In genomic region chr11:96462191-96462752, GRCm38 (mm10) we compare ENCODE assay signal across 7 mouse cellular contexts. TPM values are rescaled to one million over a fixed set of nuclear protein-coding genes. Genes with fewer than 3 reads are reported as not detected.
A peak's percentile ranks its signal among the peaks of the same experiment; 100 is the strongest.
DNase-seq lines count a peak whose midpoint lies in the region; ATAC-seq and TF ChIP-seq lines count a peak whose summit lies in the region.

No protein-coding gene starts in this region.

- TF ChIP-seq CTCF in lung, adult 2 months (IDR thresholded peaks at IDR 0.05; ENCODE audit: insufficient read depth, low read length): no peak

- H3K4me2 ChIP-seq in lung, embryonic 16.5 days (ENCODE audit: low read depth, low read length): no peak overlapping the region
- H3K4me2 ChIP-seq in hindbrain, embryonic 12.5 days (replicated peaks): peak overlapping the region; percentile 30
- peak overlapping the region; percentile 26; the same call in 1 of the 2 replicates for H3K4me2 ChIP-seq in midbrain, embryonic 16.5 days (ENCODE audit: low read length)

- H3K27me3 ChIP-seq in lung, embryonic 16.5 days (ENCODE audit: control insufficient read depth, insufficient read depth, low read depth, low read length): peaks cover 24% of the 10 kb centered on the region
- peaks cover 75% of the 10 kb centered on the region for H3K27me3 ChIP-seq in embryonic facial prominence, embryonic 10.5 days (replicated peaks; ENCODE audit: low read depth, poor library complexity, severe bottlenecking)
- H3K27me3 ChIP-seq in hindbrain, embryonic 12.5 days: peaks cover 32% of the 10 kb centered on the region
- H3K27me3 ChIP-seq in midbrain, embryonic 16.5 days (ENCODE audit: control insufficient read depth, insufficient read depth, low read depth, low read length): no peaks in the 10 kb centered on the region

- no peak overlapping the region for H3K27ac ChIP-seq in lung, embryonic 16.5 days (ENCODE audit: low read length)
- H3K27ac ChIP-seq in embryonic facial prominence, embryonic 10.5 days (replicated peaks): no peak overlapping the region
- peak overlapping the region; percentile 89 for H3K27ac ChIP-seq in hindbrain, embryonic 12.5 days
- H3K27ac ChIP-seq in midbrain, embryonic 16.5 days (ENCODE audit: low read length): peak overlapping the region; percentile 83

- no peak overlapping the region for H3K4me3 ChIP-seq in lung, embryonic 16.5 days (ENCODE audit: low read length)
- no peak overlapping the region for H3K4me3 ChIP-seq in lung, adult 2 months (replicated peaks; ENCODE audit: extremely low read depth, low read depth, low read length)
- peak overlapping the region; percentile 25; the same call in 1 of the 2 replicates for H3K4me3 ChIP-seq in embryonic facial prominence, embryonic 10.5 days
- H3K4me3 ChIP-seq in hindbrain, embryonic 12.5 days: no peak overlapping the region
- no peak overlapping the region for H3K4me3 ChIP-seq in midbrain, embryonic 16.5 days (ENCODE audit: low read depth, low read length)

- no peak for TF ChIP-seq POLR2A in lung, adult 2 months (IDR thresholded peaks at IDR 0.05; ENCODE audit: borderline replicate concordance, extremely low read depth, low read depth, low read length)

- 15% methylated on average over 9 of the region's 9 CpGs for WGBS in lung, embryonic 16.5 days
- 40% methylated on average over 9 of the region's 9 CpGs for WGBS in lung, adult 2 months
- 15% methylated on average over 9 of the region's 9 CpGs for WGBS in embryonic facial prominence, embryonic 10.5 days
- 9% methylated on average over 9 of the region's 9 CpGs for WGBS in hindbrain, embryonic 12.5 days
- under 1% methylated on average over 9 of the region's 9 CpGs for WGBS in midbrain, embryonic 16.5 days

- H3K9ac ChIP-seq in lung, embryonic 16.5 days (ENCODE audit: low read length): no peak overlapping the region
- H3K9ac ChIP-seq in hindbrain, embryonic 12.5 days: no peak overlapping the region; the same call in 1 of the 2 replicates
- H3K9ac ChIP-seq in midbrain, embryonic 16.5 days (ENCODE audit: low read depth, low read length): 0 out of 2 replicates have a peak overlapping the region, but pooled peaks have one; percentile 21

- no peaks in the 10 kb centered on the region for H3K36me3 ChIP-seq in lung, embryonic 16.5 days (ENCODE audit: control insufficient read depth, insufficient read depth, low read length)
- H3K36me3 ChIP-seq in embryonic facial prominence, embryonic 10.5 days (replicated peaks): no peaks in the 10 kb centered on the region
- H3K36me3 ChIP-seq in hindbrain, embryonic 12.5 days: no peaks in the 10 kb centered on the region
- H3K36me3 ChIP-seq in midbrain, embryonic 16.5 days (ENCODE audit: control insufficient read depth, insufficient read depth, low read length): no peaks in the 10 kb centered on the region

- peaks cover 20% of the 10 kb centered on the region for H3K4me1 ChIP-seq in lung, embryonic 16.5 days (replicated peaks; ENCODE audit: control insufficient read depth, insufficient read depth, low read length)
- no peaks in the 10 kb centered on the region for H3K4me1 ChIP-seq in lung, adult 2 months (ENCODE audit: control insufficient read depth, insufficient read depth, low read length)
- H3K4me1 ChIP-seq in embryonic facial prominence, embryonic 10.5 days: peaks cover 30% of the 10 kb centered on the region
- peaks cover 44% of the 10 kb centered on the region for H3K4me1 ChIP-seq in hindbrain, embryonic 12.5 days
- H3K4me1 ChIP-seq in midbrain, embryonic 16.5 days (ENCODE audit: control insufficient read depth, insufficient read depth, low read length): peaks cover 41% of the 10 kb centered on the region

- peak; percentile 81 for ATAC-seq in lung, embryonic 16.5 days (ENCODE audit: low read depth)
- peak; percentile 66 for ATAC-seq in hindbrain, embryonic 12.5 days (ENCODE audit: low FRiP score)
- peak; percentile 87 for ATAC-seq in midbrain, embryonic 16.5 days

- DNase-seq in lung, adult 2 months: no peak
- peak; percentile 40 for DNase-seq in embryonic facial prominence, embryonic 10.5 days (ENCODE audit: low spot score)
- DNase-seq in urinary bladder, postnatal 14 days (ENCODE audit: low spot score): no peak
- DNase-seq in natural killer cell, adult 2 months (ENCODE audit: low spot score in 2 of 2): no peak

- H3K9me3 ChIP-seq in lung, embryonic 16.5 days (ENCODE audit: control insufficient read depth, low read length): no peaks in the 10 kb centered on the region
- no peaks in the 10 kb centered on the region for H3K9me3 ChIP-seq in embryonic facial prominence, embryonic 10.5 days
- H3K9me3 ChIP-seq in hindbrain, embryonic 12.5 days (replicated peaks): no peaks in the 10 kb centered on the region
- H3K9me3 ChIP-seq in midbrain, embryonic 16.5 days (replicated peaks; ENCODE audit: control insufficient read depth, low read length, poor library complexity, severe bottlenecking): no peaks in the 10 kb centered on the region

RNA-seq across cellular contexts. Expression of gene Skap1, which starts 2.1 kb away (rescaled TPM):
- 2.1 and 4.5 TPM in 2 replicates for polyA plus RNA-seq in lung, embryonic 16.5 days (2015; fragmentation: Nextera tagmentation; extraction: Ambion mirVana)
- 2.2 and 2.4 TPM in 2 replicates for polyA plus RNA-seq in lung, adult 2 months (2012; rRNA removed)
- polyA plus RNA-seq in embryonic facial prominence, embryonic 10.5 days (2016; fragmentation: Nextera tagmentation; extraction: Ambion mirVana): 0.19 and 0.46 TPM in 2 replicates
- 1.4 and 2.4 TPM in 2 replicates for polyA plus RNA-seq in hindbrain, embryonic 12.5 days (2016; fragmentation: Nextera tagmentation; extraction: Ambion mirVana)
- polyA plus RNA-seq in midbrain, embryonic 16.5 days (2015; fragmentation: Nextera tagmentation; extraction: Ambion mirVana): 3.6 and 4.9 TPM in 2 replicates

Comparison
In these comparisons a context has a peak if more than half of its experiments do, and no peak if none do; other contexts are left out.
1. H3K27ac ChIP-seq: peak in hindbrain, embryonic 12.5 days (single experiment) and midbrain, embryonic 16.5 days (single experiment); none in lung, embryonic 16.5 days (single experiment) and embryonic facial prominence, embryonic 10.5 days (single experiment).
2. Peak in every context shown above with its lines, with median percentiles within 50 percentile points of each other: ATAC-seq.